Mouse (Mus musculus) erythroblast, embryonic 14.5 days (primary cell): ENCODE results near the gene Ndufa9.

Experiments
- GATA1 ChIP-seq: IDR thresholded peaks from 2 replicates; pipeline ENCODE4 v1.6.1; 2012; ENCODE audit warnings: low read length, inconsistent platforms, mixed read lengths
- TAL1 ChIP-seq: IDR thresholded peaks from 3 replicates; pipeline ENCODE4 v1.6.1; 2012; ENCODE audit warnings: low read length, inconsistent platforms, mixed read lengths

- TF ChIP-seq GATA1 (no peak), TAL1 (no peak)
Observed at GRCm38 (mm10) chr6:126811481-126811880, 37.5 kb downstream of the Ndufa9 start.
